Mouse (Mus musculus): ENCODE data around the gene Cldn10.

- TF ChIP-seq CTCF (IDR thresholded peaks at IDR 0.05): no peak
- no peak for TF ChIP-seq EP300 (IDR thresholded peaks at IDR 0.05)
Observed at GRCm38 (mm10) chr14:118836754-118837153, 49.0 kb downstream of the Cldn10 start.

Measured in lung, postnatal 0 days (tissue).